Mouse (Mus musculus) C2C12 (cell line): ENCODE results near the gene Tpsg1.

Source experiments
- CEBPB ChIP-seq: IDR thresholded peaks from one replicate; pipeline ENCODE4 v1.6.1; 2011; ENCODE audit warnings: low read depth, mild to moderate bottlenecking, control low read depth, moderate library complexity
- CTCF ChIP-seq: IDR thresholded peaks from one replicate; pipeline ENCODE4 v1.5.1; 2011; ENCODE audit not compliant: control insufficient read depth, insufficient read depth, insufficient read length
- MAX ChIP-seq: IDR thresholded peaks from one replicate; pipeline ENCODE4 v1.6.1; 2011; ENCODE audit warnings: mild to moderate bottlenecking, control low read depth
- MYOD1 ChIP-seq: IDR thresholded peaks from one replicate; pipeline ENCODE4 v1.6.1; 2011; ENCODE audit warnings: low read depth; ENCODE audit not compliant: control insufficient read depth, insufficient read length
- USF1 ChIP-seq: IDR thresholded peaks from one replicate; pipeline ENCODE4 v1.6.1; 2011; ENCODE audit warnings: low read depth, mild to moderate bottlenecking, control low read depth, moderate library complexity

- TF ChIP-seq CTCF = no peak
- no peak for TF ChIP-seq CEBPB
- no peak for TF ChIP-seq MYOD1
- TF ChIP-seq USF1 = no peak
- TF ChIP-seq MAX = no peak
These were observed 39.4 kb downstream of the Tpsg1 start for GRCm38 (mm10) chr17:25408302-25408999.
